Mouse (Mus musculus) C2C12 (cell line): ENCODE measurements at regions not wholly inside any gene's neighbourhood (a gene's known extent, or its start where the extent isn't known, plus 50 kb on each side); places are given as distances from the start of the nearest gene placed in this dataset.

ENCODE experiments used
- CEBPB ChIP-seq: IDR thresholded peaks from one replicate; pipeline ENCODE4 v1.6.1; 2011; ENCODE audit warnings: low read depth, mild to moderate bottlenecking, control low read depth, moderate library complexity
- CTCF ChIP-seq: IDR thresholded peaks from one replicate; pipeline ENCODE4 v1.5.1; 2011; ENCODE audit not compliant: control insufficient read depth, insufficient read depth, insufficient read length
- FOSL1 ChIP-seq: IDR thresholded peaks from one replicate; pipeline ENCODE4 v1.8.0; 2011; ENCODE audit warnings: mild to moderate bottlenecking, low read length; ENCODE audit not compliant: poor library complexity, insufficient read depth, severe bottlenecking
- MAX ChIP-seq: IDR thresholded peaks from one replicate; pipeline ENCODE4 v1.6.1; 2011; ENCODE audit warnings: mild to moderate bottlenecking, control low read depth
- MYOG ChIP-seq: IDR thresholded peaks from one replicate; pipeline ENCODE4 v1.6.1; 2011; ENCODE audit not compliant: control insufficient read depth, insufficient read length; ENCODE audit errors: extremely low read depth
- USF1 ChIP-seq: IDR thresholded peaks from one replicate; pipeline ENCODE4 v1.6.1; 2011; ENCODE audit warnings: low read depth, mild to moderate bottlenecking, control low read depth, moderate library complexity

DNA sequence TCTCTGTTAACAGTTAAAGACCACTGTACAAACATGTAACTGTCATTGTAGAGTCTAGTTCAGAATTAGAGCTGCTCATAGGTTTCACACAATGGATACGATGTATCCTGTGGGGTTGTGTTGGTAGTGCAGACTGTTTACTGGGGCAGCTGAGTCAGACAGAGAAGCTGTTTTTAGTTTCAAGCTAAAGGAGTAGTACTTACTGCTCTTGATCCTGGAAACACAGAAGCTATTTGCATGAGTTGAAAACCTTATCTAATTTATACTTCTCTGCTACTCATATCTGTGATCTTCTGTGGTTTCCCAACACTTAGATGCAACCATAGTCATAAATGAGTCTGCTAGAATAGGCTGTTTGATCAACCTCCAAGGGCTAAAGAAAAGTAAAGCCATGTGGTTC, 413.5 kb upstream of the Cdh9 start:
- TF ChIP-seq CTCF (no peak), USF1 (no peak), CEBPB (no peak), MYOG (no peak), MAX (no peak), FOSL1 (no peak)
